Mouse (Mus musculus) heart, embryonic 16.5 days (tissue): ENCODE measurements at regions not wholly inside any gene's neighbourhood (a gene's known extent, or its start where the extent isn't known, plus 50 kb on each side); places are given as distances from the start of the nearest gene placed in this dataset.
A peak's percentile ranks its signal among the peaks of the same experiment; 100 is the strongest.

Experiments
- ATAC-seq: fragments of 200-750 bp; cut with Nextera tagmentation; replicated peaks from 2 replicates; pipeline ENCODE4 v1.8.0; 2017; ENCODE audit warnings: moderate number of reproducible peaks; ENCODE audit not compliant: insufficient read depth, low FRiP score; ENCODE audit errors: extremely low read depth
- H3K27ac ChIP-seq: fragments of 300-500 bp; sonication (generic); 2 replicates; pipeline ENCODE4 v1.5.1; 2014; ENCODE audit warnings: mild to moderate bottlenecking, low read length, control low read depth, moderate library complexity
- H3K27me3 ChIP-seq: fragments of 300-500 bp; sonication (generic); 2 replicates; pipeline ENCODE4 v1.6.1; 2014; ENCODE audit warnings: low read length, mixed read lengths; ENCODE audit not compliant: control insufficient read depth, insufficient read depth
- H3K36me3 ChIP-seq: fragments of 300-500 bp; sonication (generic); 2 replicates; pipeline ENCODE4 v1.6.1; 2014; ENCODE audit not compliant: control insufficient read depth, insufficient read depth
- H3K4me1 ChIP-seq: fragments of 300-500 bp; sonication (generic); 2 replicates; pipeline ENCODE4 v1.6.1; 2014; ENCODE audit warnings: low read length, mixed read lengths; ENCODE audit not compliant: control insufficient read depth, insufficient read depth
- H3K4me2 ChIP-seq: fragments of 300-500 bp; sonication (generic); 2 replicates; pipeline ENCODE4 v1.6.1; 2014; ENCODE audit warnings: low read depth, mild to moderate bottlenecking, control low read depth, low read length
- H3K4me3 ChIP-seq: fragments of 300-500 bp; sonication (generic); 2 replicates; pipeline ENCODE4 v1.5.1; 2014; ENCODE audit warnings: mild to moderate bottlenecking, control low read depth, low read length
- H3K9ac ChIP-seq: fragments of 300-500 bp; sonication (generic); 2 replicates; pipeline ENCODE4 v1.6.1; 2014; ENCODE audit warnings: low read length, control low read depth
- H3K9me3 ChIP-seq: fragments of 300-500 bp; sonication (generic); replicated peaks from 2 replicates; pipeline ENCODE4 v1.6.1; 2016; ENCODE audit warnings: low read length; ENCODE audit not compliant: control insufficient read depth
- WGBS: fragments of 180-500 bp; shearing (Covaris S2); extraction: QIAGEN DNeasy Blood & Tissue Kit; methylation state at CpG from one replicate; pipeline ENCODE4 v1.1.7; 2014; 5-methylcytosine and 5-hydroxymethylcytosine counted together

GRCm38 (mm10) chr13:110529624-110530023, 134.8 kb downstream of the Plk2 start:
- no peaks in the 10 kb centered on the region for H3K27me3 ChIP-seq
- H3K27ac ChIP-seq, result no peak overlapping the region
- no peak overlapping the region for H3K4me2 ChIP-seq
- 92% methylated on average over 4 of the region's 4 CpGs for WGBS
- peaks cover 6% of the 10 kb centered on the region; the same call in 1 of the 2 replicates for H3K4me1 ChIP-seq
- no peaks in the 10 kb centered on the region for H3K9me3 ChIP-seq
- H3K4me3 ChIP-seq, result no peak overlapping the region
- ATAC-seq, result no peak
- no peaks in the 10 kb centered on the region for H3K36me3 ChIP-seq
- H3K9ac ChIP-seq, result no peak overlapping the region

- Histone ChIP-seq H3K4me1 (peaks cover 21% of the 10 kb centered on the region), H3K4me2 (peak overlapping the region; percentile 23; the same call in 1 of the 2 replicates), H3K4me3 (no peak overlapping the region), H3K9me3 (no peaks in the 10 kb centered on the region), H3K9ac (peak overlapping the region; percentile 41), H3K36me3 (no peaks in the 10 kb centered on the region), H3K27ac (peak overlapping the region; percentile 49), H3K27me3 (no peaks in the 10 kb centered on the region)
- 26% methylated on average over 7 of the region's 7 CpGs for WGBS
- peak; percentile 53; the same call in 1 of the 2 replicates for ATAC-seq
These were observed 139.5 kb downstream of the Plk2 start for GRCm38 (mm10) chr13:110534320-110534764.

- Histone ChIP-seq H3K27me3 (no peaks in the 10 kb centered on the region), H3K4me1 (peaks cover 24% of the 10 kb centered on the region), H3K4me2 (no peak overlapping the region), H3K27ac (no peak overlapping the region), H3K9ac (no peak overlapping the region), H3K4me3 (no peak overlapping the region), H3K9me3 (no peaks in the 10 kb centered on the region), H3K36me3 (no peaks in the 10 kb centered on the region)
- no peak for ATAC-seq
- WGBS, result 67% methylated on average over 2 of the region's 2 CpGs
These were observed 140.9 kb downstream of the Plk2 start for GRCm38 (mm10) chr13:110535785-110536184.

GRCm38 (mm10) chr13:110537960-110538463, 143.2 kb downstream of the Plk2 start:
- Histone ChIP-seq H3K27me3 (no peaks in the 10 kb centered on the region), H3K9ac (peak overlapping the region; percentile 25; the same call in 1 of the 2 replicates), H3K9me3 (no peaks in the 10 kb centered on the region), H3K4me3 (no peak overlapping the region), H3K27ac (peak overlapping the region; percentile 81), H3K4me1 (peaks cover 31% of the 10 kb centered on the region), H3K36me3 (no peaks in the 10 kb centered on the region), H3K4me2 (no peak overlapping the region)
- WGBS, result 12% methylated on average over 7 of the region's 7 CpGs
- peak; percentile 77 for ATAC-seq

GRCm38 (mm10) chr13:110540543-110541265, 145.9 kb downstream of the Plk2 start:
- Histone ChIP-seq H3K9ac (no peak overlapping the region), H3K27ac (no peak overlapping the region), H3K4me2 (no peak overlapping the region), H3K4me3 (no peak overlapping the region), H3K27me3 (no peaks in the 10 kb centered on the region), H3K4me1 (peaks cover 31% of the 10 kb centered on the region), H3K9me3 (no peaks in the 10 kb centered on the region), H3K36me3 (no peaks in the 10 kb centered on the region)
- 79% methylated on average over 13 of the region's 13 CpGs for WGBS
- ATAC-seq, result no peak

GRCm38 (mm10) chr13:110541288-110542148, 146.7 kb downstream of the Plk2 start:
- ATAC-seq, result no peak
- Histone ChIP-seq H3K9ac (no peak overlapping the region), H3K4me2 (no peak overlapping the region), H3K36me3 (no peaks in the 10 kb centered on the region), H3K4me1 (peaks cover 31% of the 10 kb centered on the region), H3K9me3 (no peaks in the 10 kb centered on the region), H3K4me3 (no peak overlapping the region), H3K27me3 (no peaks in the 10 kb centered on the region), H3K27ac (peak overlapping the region; percentile 10; the same call in 1 of the 2 replicates)
- WGBS, result 62% methylated on average over 5 of the region's 5 CpGs

- H3K4me3 ChIP-seq, result no peak overlapping the region
- H3K9ac ChIP-seq, result no peak overlapping the region
- ATAC-seq, result no peak
- H3K9me3 ChIP-seq, result no peaks in the 10 kb centered on the region
- H3K27ac ChIP-seq, result no peak overlapping the region
- H3K36me3 ChIP-seq, result no peaks in the 10 kb centered on the region
- H3K4me2 ChIP-seq, result no peak overlapping the region
- 85% methylated on average over 5 of the region's 5 CpGs for WGBS
- peaks cover 28% of the 10 kb centered on the region for H3K4me1 ChIP-seq
- H3K27me3 ChIP-seq, result no peaks in the 10 kb centered on the region
These were observed 147.6 kb downstream of the Plk2 start for GRCm38 (mm10) chr13:110542303-110543065.

- no peak for ATAC-seq
- Histone ChIP-seq H3K36me3 (no peaks in the 10 kb centered on the region), H3K4me2 (no peak overlapping the region), H3K27me3 (no peaks in the 10 kb centered on the region), H3K9me3 (no peaks in the 10 kb centered on the region), H3K4me3 (no peak overlapping the region), H3K9ac (no peak overlapping the region), H3K27ac (no peak overlapping the region), H3K4me1 (peaks cover 16% of the 10 kb centered on the region)
- WGBS, result 30% methylated on average over 6 of the region's 6 CpGs
These were observed 150.6 kb downstream of the Plk2 start for GRCm38 (mm10) chr13:110545454-110545853.
